Mouse (Mus musculus): ENCODE measurements around the gene Gm2a.

Gm2a gene

DNA sequence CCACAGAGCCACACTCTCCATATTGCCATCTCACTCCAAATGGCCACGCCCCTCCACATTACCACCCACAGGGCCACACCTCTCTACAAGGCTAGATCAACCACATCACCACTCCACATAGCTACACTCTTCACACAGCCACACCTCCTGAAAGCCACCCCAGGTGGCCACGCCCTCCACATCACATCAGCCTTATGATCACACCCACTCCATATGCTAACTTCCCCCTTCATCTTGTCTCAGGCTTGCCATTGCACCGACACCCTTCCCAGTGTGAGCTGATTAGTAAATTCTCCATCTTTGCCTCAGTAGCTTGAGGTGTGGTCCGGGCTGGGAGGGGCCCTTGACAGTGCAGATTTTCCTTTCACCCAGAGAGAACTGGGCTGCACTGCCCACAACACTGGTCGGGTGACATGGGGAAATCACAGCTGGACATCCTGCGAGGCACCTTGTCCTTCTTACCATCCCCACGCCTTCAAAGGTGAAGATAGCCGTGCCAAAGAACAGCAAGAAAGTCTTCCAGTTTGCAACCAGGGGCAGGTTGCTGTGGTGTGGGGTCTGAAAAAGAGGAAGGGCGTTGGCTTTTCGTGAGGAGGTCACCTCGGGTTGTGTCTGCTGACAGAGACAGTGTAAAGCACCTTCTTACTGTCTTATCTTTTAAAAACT lies 33.3 kb downstream of the Gm2a start:
- DNase-seq (ENCODE audit: low spot score in 2 of 2), result peak; percentile 19 to 46

DNA sequence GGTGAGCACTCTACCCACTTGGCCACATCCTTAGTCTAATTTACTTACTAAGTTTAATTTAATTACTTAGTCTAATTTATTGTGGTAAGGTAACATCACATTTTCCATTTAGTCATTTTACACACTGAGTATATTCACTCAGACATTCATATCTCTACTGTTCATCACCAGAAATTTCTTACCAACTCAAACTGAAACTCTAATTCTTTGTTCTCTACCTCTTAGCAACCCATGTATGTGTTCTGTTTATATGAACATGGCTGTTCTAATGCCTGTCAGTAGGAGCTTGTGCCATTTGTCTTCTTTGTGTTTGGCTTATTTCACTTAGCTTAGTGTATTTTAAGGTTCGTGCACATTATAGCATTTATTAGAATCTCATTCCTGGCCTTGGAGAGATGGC lies 34.0 kb downstream of the Gm2a start:
- no peak for DNase-seq (ENCODE audit: low spot score in 2 of 2)

DNA sequence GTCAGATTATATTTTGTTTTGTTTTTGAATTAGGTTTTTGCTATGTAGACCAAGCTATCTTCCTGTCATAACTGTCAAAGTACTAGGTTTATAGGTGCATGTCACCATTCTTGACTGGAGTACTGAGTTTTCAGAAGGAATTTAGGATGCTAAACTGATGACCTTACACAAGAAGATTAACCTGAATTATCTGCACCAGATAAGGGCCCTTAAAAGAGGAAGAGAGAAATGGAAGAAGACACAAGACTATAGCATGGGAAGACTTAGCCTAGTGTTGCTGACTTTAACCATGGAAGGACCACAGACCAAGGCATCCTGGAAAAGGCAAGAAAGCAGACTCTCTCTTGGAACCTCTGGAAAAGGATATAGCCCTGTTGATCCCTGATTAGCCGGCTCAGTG lies 35.3 kb downstream of the Gm2a start:
- DNase-seq (ENCODE audit: low spot score in 2 of 2), result no peak

DNA sequence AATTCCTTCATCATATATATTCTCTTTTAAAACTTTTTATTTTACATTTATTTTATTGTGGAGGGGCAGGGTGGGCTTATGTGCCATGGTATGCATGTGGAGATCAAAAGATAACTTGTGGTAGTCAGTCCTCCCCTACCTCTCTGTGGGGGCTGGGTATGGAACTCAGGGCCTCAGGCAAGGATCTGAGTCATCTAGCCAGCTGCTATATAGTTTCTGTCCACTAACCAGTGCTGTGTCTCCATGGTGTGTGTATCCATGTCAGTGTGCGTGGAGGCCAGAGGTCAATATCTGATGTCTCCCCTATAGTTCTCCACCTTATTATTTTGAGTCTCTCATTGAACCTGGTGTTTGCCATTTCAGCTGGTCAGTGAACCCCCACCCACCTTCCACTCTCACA lies 36.5 kb downstream of the Gm2a start:
- DNase-seq (ENCODE audit: low spot score in 2 of 2), result no peak

DNA sequence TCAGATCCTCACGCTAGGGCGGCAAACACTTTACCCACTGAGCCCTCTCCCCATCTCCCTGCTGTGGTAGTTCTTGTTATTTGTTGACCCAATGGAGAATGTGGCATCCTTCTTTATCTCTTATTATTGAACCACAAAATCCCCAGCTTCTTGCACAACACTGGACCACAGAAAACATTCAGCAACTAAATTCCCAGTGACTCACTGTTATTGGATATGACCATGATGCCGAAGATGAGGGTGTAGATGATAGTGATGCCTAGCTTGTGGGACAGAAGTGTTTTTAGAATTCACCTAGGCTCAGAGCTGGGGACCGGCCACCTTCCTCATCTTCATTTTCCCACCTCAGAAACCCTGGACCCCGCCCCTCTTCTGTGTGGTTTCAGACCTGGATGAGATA lies 37.0 kb downstream of the Gm2a start:
- no peak for DNase-seq (ENCODE audit: low spot score in 2 of 2)

DNA sequence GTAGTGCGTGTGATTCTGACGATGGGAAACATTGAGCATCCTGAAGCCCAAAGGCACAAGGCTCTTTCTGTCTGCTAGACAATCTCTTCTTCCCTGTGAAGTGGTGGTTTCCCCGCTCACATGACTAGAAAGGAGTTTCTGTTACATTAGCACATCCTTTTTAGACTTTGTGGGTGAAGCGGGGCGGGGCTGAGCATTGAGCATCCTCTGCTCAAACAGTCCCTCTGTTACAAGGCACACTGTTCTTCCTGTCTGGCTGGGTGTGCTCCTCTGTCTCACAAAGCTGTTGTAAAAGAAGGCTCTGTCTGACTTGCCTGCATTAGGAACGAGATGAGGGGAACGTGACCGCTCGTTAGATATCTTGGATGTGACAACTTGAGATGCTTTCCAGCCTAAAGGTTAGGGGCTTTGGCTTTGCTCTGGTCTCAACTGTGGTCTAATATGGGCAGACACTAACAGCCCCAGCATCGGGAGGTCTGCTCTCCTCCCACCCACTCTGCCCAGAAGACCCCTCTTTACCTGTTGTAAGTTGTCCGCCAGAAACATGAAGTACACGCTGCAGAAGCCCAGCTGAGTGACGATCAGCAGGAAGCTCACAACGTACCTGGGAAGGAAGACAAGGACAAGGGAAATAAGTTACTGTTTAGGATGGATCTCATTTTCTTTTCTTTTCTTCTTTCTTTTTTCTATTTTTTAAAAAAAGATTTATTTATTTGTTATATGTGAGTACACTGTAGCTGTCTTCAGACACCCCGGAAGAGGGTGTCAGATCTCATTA lies 39.0 kb downstream of the Gm2a start:
- DNase-seq (ENCODE audit: low spot score in 2 of 2), result peak; percentile 44 to 52

DNA sequence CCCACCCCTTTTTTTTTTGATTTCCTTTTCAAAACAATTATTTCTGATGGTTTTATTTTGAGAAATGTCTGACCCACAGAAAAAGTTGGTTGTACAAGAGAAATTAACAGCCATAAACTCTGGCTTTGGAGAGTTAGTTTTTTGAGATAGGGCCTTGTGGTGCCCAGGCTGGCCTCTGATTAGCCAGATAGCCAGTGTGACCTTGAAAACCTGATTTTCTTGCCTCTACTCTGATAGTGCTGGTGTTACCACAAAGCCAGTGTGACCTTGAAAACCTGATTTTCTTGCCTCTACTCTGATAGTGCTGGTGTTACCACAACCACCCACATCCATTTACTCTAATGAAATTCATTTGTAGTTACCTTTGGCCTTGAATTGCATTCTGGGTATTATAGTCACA lies 39.7 kb downstream of the Gm2a start:
- no peak for DNase-seq (ENCODE audit: low spot score in 2 of 2)

DNA sequence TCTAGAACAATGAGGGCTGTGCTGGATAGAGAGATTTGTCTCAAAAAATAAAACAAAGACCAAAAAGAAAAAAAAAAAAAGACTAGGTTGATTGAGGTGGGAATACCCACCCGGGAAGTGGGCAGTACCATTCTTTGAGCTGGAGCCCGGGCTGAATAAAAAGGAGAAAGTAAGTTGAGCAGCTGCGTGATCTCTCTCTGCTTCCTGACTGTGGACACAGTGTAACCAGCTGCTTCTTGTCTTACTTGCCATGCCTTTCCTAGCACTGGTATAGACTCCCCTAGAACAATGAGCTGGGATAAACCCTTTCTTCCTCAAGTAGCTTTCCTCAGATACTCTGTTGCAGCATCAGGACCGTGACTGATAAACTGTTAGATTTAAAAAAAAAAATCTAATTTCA lies 43.6 kb downstream of the Gm2a start:
- DNase-seq (ENCODE audit: low spot score in 2 of 2), result no peak

DNA sequence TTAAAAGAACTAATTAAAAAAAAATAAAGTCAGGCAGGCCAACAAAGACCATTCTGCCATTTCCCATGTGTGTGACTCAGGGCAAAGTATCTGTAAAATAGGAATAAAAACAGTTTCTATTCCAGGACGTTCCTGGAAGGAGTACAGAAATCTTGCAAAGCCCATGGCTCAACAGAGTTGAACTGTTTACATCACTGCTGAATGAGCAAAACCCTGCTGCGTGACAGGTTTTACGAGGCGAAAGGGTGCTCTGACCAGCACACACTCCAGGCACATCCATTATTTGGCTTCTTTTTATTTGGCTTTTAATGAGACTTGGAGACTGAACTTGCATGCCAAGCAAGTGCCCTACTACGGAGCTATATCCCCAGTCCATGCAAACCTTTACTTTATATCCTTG lies 46.1 kb downstream of the Gm2a start:
- no peak for DNase-seq (ENCODE audit: low spot score in 2 of 2)

DNA sequence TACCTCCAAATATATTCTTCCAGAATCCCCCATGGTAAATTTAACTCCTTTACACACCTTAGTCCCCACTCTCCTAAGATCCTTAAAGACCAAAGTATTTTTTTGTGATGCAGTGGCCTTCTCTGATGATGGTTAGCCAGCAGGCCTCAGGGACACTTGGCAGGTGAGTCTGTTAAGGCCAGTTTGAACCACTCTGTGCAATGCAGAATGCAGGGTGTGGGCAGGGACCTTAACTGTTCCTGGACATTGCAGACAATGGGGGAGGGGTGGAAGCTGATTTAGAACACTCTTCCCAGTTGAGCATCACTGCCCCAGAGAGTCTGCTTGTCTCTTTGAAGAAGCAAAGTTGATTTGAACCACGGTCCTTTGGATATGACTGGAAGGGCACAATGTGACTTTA lies 48.9 kb downstream of the Gm2a start:
- no peak for DNase-seq (ENCODE audit: low spot score in 2 of 2)

DNA sequence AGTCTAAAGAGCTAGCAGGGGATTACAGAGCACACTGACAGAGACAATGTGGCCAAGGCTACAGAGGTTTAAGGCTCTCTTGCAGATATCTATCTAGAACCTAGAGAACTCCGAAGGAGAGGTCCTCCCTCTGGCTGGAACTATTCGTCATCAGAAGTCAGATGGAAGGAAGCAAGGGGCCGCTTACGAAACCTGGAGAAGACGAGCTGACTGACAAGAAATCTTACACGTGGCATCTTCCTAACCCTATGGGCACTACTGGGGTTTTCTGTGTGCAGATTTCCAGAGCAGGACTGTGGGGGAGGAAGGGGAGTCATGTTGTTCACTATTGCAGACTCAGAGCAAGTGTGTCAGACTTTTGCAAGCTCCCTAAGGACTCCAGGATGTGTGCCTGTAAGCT lies 49.5 kb downstream of the Gm2a start:
- DNase-seq (ENCODE audit: low spot score in 2 of 2), result no peak

DNA sequence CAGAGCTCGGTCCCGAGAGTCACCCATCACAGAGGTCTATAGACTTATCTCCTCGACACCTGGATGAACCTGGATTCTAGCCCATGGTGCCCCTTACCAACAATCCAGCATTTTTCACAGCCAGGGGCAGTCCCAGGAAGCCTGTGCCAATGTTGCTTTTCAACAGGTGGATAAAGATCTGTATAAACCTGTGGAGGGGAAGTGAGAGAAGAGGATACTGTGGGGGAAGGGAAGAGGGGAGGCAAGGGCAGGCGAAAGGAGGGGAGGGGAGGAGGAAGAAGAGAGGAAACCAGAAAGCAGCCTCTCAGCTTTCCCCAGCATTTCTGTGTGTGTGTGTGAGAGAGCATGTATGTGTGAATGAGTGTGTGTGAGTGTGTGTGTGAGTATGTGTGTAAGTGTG lies 50.5 kb downstream of the Gm2a start:
- DNase-seq (ENCODE audit: low spot score in 2 of 2), result no peak

DNA sequence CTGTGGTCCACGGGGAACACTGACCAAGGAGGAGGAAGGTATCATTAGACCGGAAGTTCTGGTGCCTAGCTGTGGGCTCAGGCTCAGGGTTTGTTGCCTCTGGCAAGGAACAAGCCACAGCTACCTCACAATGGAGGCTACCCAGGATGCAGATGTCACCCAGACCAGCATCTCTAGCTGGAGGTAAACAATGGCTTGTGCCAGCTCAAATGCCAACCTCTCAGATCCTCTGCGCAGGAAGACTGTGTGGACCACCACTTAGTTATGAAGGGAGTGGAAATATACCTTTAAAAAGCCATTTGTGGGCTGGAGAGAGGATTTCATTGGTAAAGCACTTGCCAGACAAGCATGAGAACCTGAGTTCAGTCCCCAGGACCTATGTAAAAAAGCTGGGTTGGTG lies 53.7 kb downstream of the Gm2a start, which contains the start of gene Slc36a3:
Slc36a3 (minus strand) TSS at position 101 of the 400 bp plus-strand sequence.
- no peak for DNase-seq (ENCODE audit: low spot score in 2 of 2)

DNA sequence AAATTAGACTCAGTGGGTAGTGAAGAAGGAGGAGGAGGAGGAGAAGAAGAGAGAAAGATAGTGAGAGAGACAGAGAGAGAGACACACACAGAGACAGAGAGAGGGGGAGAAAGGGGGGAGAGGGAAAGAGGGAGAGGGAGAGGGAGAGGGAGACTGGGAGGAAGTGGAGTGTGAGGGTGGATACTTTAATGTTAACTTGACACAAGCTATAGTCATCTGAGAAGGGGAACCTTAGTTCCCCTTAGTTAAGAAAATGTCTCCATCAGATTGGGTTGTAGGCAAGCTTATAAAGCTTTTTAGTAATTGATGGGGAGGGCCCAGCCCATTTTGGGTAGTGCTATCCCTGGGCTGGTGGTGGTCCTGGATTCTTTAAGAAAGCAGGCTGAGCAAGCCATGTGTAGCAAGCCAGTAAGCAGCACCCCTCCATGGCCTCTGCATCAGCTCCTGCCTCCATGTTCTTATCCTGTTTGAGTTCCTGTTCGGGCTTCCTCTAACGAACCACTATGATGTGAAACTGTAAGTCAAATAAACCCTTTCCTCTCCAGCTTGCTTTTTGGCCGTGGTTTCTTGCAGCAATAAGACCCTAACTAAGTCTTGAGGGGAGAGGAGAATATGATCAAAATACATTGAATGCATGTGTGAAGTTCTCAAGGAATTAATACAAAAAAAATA lies 56.6 kb downstream of the Gm2a start:
- DNase-seq (ENCODE audit: low spot score in 2 of 2), result no peak

DNA sequence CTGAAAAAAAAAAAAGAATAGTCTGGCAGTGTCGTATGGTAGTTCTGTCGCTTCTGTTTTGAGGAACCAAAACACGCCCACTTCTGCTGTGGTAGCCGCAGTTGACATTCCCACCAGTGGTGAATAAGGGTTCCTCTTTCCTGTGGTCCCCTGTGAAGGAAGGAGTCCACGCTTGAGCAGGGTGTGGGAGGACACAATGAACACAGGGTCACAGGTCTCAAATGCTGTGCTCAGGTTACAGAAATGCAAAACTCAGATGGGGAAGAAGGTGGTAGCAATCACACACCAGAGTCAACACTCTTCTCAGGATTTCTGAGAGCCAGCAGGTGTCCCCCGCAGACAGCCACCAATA lies 57.1 kb downstream of the Gm2a start:
- peak; percentile 12 to 33 for DNase-seq (ENCODE audit: low spot score in 2 of 2)

DNA sequence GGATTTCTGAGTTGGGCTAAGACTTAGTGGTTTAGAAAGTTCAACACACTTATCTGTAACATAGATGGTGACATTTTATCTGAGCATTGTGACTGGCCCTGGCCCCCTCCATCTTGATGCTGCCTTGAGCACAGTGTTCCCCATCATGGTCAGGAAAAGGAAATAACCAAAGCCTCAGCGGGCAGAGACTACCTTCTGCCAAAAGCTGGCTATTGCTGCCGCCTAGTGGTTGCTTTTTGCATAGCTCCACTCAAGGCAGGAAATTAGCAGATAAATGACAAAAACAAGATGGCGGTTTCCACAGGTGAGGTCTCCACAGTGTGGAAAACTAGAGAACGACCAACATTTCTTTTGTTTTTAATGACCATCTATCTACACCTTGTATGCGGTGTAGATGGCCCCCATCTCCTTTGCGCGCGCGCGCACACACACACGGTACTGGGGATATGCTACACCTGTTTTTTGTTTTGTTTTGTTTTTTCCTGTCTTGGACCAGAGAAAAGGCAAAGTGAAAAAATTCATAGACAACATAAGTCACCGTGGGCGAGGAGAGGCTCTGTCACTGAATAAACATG lies 61.0 kb downstream of the Gm2a start:
- DNase-seq (ENCODE audit: low spot score in 2 of 2), result peak; percentile 75 to 85

Measured in spleen, postnatal 14 days (tissue).